Mouse (Mus musculus) testis, adult 10 weeks (tissue): ENCODE measurements around the gene Sh3yl1. TPM values are rescaled to one million over a fixed set of nuclear protein-coding genes. Genes with fewer than 3 reads are reported as not detected.

Source experiments
- polyA plus RNA-seq: library from polyadenylated mRNA; stranded (reverse); fragments of 350-450 nt; fragmentation: Illumina TruSeq; extraction: RNeasy Lipid Tissue Mini Kit (QIAGEN cat#74804); gene quantifications from one replicate; pipeline ENCODE4 v1.2.3, GENCODE M21; 2014; ENCODE audit warnings: low read depth, low replicate concordance

The Sh3yl1 gene
- 33.1 TPM for polyA plus RNA-seq

DNA sequence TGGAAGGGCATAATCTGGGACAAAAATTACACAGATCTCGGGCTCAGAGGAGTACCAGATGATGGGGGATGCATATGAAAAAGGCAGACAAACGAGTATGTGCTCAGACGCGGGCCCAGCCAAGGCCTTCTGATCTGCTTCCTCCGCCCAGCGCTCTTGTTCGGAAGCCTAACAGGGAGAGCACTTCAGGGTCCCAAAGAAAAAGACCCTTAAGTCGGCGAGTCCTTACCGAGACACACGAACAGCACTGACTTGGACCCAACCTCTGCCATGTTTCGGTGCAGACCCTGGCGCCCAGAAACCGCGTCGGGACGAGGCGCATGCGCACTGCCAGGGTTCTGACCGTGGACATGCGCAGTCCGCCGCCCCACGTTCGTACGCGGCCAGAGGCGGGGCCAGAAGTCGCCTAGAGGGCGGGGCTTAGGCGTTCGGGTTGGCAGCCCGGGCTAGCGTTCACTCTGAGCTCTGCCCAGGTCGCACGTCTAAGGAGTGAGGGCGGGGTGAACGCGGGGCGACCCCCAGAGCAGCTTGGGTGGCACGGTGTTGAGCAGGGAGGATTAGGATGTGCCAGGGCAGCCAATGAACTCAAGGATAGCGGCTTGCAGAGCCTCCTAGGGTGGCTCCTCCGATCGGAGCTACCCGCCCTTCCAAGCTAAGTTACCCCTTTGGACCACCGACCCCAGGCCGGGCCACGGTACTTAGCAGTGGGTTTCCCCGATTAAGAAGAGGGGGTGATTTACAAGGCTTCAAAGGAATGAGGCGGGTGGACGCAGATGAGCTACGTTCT is at the start of gene Sh3yl1, which contains the start of gene Acp1:
Gene Sh3yl1 (plus strand): TSS at position 408 of the 787 bp plus-strand sequence.
Gene Acp1 (minus strand): TSS at position 329 of the 787 bp plus-strand sequence.

DNA sequence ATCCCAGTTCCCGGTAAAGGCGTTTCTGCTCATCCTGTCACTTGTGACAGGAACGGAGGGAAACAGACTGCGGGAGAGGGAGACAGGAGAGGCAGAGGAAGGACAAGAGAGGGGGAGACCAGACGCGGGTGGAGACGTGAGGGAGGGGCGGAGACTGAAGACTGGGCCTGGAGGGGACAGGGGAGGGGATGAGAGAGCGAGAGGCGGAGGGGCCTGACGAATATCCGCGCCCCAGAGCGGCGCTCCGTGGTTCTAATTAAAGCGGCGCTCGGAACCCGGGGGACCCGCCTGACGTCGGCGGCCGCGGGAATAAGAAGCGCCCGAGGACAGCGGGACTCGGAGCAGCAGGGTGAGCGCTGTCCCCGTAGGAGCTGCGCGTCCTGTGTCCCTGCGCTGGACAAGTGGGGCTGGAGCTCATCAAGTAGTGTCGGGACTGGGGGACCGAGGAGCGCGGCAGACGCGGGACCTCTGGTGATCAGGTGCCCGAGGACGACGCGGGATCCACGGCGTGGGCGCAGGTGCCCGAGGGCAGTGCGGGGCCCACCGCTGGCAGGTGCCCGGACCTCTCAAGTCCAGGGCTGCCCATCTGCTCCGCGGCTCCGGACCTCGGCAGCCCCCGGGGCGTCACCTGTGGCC is 27.4 kb upstream of the Sh3yl1 start, which contains the start of gene Alkal2:
Gene Alkal2 (plus strand): TSS at position 337 of the 636 bp plus-strand sequence.

Other genes starting within 250 kb of the Sh3yl1 start
- gene Alkal2, start 27.3 kb upstream of the Sh3yl1 start, polyA plus RNA-seq = not detected
- gene Acp1, start 79 bp upstream of the Sh3yl1 start, polyA plus RNA-seq = 92.4 TPM
- 1.8 TPM for gene Fam110c, start 162.2 kb downstream of the Sh3yl1 start, polyA plus RNA-seq